Mouse (Mus musculus) inflammation-experienced regulatory T-cells, adult 6 months (primary cell): Measurements from ENCODE around the gene Hyal6. TPM values are rescaled to one million over a fixed set of nuclear protein-coding genes. Genes with fewer than 3 reads are reported as not detected.

Experiments
- ATAC-seq: one replicate; pipeline ENCODE4 v1.8.0; 2017
- polyA plus RNA-seq, 3 experiments: library from polyadenylated mRNA; unstranded; fragments of 100-300 nt; shearing (Covaris generic); gene quantifications; one replicate each; pipeline ENCODE4 v1.2.1; 2017

The Hyal6 gene
- polyA plus RNA-seq: not detected

DNA sequence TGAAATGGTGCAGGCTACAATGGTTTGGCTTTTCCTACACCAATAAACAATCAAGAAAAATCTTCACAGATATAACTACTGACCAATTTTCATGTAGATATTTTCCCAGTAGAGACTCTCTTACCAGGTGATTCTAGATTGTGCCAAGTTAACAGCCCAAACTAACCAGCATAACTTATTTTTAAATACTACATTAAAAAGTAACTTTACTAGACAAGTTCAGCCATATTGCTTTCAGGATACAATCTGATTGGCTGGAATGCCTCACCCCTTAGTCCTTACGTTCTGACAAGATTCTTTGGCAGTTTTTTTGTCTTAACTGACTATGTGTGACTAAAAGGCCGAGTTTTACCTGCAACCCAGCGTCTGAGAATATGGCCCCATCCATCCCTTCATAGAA lies at the start of gene Hyal6:
Gene Hyal6 (plus strand): TSS at position 301 of the 400 bp plus-strand sequence.
- no peak for ATAC-seq

DNA sequence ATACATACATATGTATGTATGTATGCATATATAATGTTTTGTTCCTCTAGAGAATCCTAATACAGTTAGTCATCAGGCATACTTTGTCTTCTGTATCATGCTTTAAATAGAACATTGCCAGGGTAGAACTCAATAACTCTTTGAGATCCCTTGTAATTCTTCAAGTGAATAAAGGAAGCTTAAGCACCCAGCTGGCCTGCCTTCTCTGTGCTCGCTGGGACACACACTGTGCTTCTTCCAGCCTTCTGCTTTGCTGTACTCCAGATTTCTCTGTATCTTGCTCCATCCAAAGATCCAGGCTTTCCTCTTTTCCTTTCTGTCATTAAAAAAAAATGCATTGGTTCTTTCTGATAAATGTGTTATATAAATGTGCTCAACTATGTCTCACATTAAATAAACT lies 45.2 kb upstream of the Hyal6 start:
- no peak for ATAC-seq

DNA sequence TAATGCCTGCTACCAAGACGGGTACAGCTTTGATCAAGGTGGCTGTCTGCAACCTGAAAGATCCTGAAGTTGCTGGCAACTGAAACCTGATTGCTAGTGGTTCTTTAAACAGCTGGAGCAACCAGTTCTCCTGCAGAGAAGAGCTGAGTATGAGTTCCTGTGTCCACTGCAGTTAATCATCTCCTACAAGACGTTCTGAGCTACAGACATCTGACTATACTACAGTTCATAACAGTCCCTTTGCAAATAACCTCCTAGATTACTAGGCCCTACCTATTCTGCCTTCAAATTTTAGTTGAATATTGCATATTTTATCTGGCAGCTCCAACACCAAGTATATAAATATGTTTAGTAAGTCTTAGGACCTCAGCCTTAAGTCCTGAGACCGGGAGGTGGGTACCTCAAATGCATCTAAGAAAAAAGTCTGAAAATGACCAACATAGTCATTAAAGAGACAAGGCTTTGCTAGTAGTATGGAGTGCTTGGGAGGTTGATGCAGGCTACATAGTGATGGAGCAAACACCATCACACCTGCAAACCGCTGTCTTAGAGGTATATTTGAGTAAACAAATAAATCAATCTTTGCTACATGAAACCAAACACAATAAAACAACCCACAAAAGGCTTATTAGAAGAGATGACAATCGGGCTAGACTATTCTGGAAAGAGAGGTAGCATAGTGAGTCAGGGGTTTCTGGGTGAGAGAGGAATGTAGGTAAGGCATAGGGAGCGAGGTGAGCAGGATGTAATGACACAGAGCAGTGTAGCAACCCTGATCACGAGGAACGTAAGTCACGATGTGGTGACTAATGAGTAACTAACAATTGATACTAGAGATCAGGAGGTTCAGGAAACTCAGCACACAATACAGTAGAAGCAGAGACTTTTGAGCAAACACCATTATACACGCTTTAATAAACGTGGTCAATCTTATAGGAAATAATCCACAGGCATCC lies 38.3 kb upstream of the Hyal6 start:
- no peak for ATAC-seq

DNA sequence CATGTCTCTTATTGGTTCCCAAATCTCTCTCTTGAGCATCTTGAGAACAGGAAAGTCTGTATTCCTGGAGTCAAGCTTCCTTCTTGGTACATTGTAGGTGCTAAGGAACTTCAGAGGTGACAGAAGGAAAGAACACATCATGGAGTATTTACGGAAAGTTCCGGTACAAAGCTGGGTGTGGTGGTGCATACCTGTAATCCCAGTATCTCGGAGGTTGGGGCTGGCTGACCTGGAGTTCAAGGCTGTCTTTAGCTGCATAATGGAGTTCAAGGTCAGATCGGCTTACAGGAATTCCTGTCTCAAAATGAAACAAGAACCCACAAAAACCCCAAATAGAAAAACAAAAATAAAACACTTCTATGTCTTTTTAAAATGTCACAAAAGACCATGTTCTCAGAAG lies 36.9 kb upstream of the Hyal6 start:
- ATAC-seq: no peak

DNA sequence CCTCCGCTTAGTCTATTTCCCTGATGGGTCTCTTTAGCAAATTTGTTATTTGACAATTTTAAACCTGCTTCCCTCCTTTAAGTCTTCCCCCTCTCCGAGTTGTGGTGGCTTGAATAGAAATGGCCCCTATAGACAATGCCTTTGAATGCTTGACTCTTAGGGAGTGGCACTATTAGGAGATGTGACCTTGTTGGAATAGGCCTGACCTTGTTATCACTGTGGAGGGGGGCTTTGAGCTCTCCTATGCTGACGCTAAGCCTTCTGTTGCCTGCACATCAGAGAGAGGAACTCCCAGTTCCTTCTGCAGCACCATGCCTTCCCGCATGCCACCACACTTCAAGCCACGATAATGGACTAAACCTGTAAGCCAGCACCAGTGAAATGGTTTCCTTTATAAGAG lies 35.8 kb upstream of the Hyal6 start:
- no peak for ATAC-seq

DNA sequence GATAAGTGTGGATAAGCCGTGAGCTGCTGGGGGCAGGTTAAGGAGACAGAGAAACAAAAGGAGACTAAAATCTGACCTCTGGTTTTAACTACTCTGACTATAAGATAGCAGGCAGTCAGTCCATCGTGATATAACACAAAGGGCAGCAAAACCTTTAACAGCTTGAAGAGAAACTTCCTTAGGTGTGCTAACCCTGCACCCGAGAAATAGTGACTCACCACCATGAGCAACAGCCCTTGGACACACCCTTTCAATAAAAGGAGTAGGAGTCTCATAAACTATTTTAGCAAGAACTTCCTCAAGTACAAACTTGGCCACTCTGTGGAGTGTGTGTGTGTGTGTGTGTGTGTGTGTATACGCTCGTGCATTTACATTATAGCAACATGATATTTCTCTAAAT lies 26.0 kb upstream of the Hyal6 start:
- ATAC-seq: no peak

DNA sequence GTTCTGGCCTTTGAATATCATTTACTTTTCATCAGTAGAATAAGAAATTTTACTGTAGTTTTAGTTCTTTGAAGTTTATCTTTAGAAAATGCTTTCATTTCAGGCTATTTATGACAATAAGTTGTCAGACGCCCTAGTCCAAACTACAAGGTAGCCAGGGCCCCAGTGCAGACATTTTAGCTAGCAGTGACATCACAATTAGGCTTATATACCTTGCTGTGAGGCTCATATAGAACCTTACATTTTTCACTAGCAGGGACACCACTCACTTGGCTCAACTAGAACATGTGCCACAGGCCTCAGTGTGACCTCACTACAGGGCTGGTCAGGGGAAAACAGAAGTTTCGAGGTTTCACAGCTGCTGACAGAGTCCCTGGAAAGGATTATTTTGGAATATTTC lies 25.5 kb upstream of the Hyal6 start:
- ATAC-seq: no peak

DNA sequence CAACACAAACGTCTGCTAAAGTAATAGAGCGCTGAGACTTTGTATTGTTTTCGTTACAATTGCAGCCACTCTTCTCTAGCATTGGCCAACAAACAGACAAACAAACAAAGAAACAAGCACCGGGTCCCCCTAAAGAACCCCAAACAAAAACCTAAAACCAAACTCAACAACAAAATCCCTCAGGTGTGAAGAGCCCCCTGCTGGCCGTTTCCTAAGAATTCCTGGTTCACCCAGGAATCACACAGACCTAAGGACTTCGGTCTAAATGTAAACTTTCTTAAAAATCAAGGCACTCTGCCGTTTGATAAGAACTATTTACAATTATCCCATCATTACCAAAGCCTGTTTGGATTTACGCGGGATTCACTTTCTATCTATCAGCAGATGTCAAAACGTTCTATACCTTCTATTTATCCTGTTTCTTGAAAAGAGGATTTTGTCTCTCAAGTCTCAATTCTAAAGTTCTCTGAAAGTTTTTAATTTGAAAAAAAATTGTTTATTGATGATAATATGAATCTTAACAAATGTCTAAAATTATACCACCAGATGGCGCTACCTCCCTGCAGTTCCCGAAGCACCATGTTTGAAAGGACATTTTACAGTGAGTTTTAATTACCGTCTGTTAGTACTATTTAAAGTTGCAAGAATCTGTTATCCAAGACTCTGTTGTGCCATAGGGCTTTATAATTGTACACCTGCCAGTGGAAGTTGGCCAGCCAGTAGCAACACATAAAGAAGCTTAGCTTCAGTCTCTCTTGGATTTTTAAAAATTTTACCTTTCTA lies 11.5 kb upstream of the Hyal6 start:
- peak; percentile 28 for ATAC-seq

DNA sequence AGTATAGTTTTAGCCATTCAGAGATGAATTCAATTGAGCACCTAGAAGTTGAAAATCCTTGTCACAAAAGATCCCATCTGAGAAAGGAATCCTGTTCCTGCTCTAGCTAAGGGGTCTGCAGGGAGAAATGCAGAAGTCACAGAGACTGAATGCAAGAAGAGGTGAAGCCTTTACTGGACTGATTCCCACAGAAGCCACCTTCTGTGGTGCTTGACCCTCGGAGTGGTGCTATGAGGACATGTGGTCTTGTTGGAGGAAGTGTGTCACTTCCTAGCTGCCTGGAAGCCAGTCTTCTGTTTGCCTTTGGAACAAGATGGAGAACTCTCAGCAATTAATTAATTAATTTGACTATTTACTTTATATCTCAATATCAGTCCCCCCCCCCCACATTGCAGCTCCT lies 4.9 kb upstream of the Hyal6 start:
- no peak for ATAC-seq

DNA sequence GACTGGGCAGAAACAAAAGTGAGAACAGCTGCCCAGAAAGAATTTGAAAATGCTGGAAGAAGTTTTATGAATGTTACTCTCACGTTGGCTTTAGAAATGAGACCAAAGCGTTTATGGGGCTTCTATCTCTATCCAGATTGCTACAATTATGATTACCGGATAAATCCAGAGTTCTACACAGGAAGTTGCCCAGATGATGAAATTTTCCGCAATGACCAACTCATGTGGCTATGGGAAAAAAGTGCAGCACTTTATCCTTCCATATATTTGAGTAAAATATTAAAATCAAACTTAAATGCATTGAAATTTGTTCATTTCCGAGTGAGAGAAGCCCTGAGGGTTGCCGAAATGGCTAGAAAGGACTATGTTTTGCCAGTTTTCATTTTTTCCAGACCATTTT lies 1.5 kb downstream of the Hyal6 start:
- no peak for ATAC-seq

DNA sequence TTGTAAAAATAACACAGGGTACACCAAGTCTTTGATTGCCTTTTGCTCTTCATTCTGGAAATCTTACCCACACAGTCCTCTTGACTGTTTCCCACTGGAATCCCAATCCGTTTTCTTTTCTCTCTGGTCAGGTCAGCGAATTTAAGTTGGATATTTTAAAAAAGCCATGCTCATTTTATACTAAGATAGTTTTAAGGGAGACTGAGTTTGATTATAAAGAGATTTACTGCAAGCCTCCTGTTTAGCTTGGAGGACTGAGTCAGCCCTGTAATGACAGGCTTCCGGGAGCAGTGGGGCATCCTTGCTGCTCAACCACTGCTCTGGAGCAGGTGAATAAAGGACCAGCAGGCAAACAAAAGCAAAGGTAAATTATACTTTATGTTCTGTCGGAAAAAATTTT lies 15.0 kb downstream of the Hyal6 start, which contains the start of gene Hyal4:
Gene Hyal4 (plus strand): TSS at position 301 of the 400 bp plus-strand sequence.
- no peak for ATAC-seq

DNA sequence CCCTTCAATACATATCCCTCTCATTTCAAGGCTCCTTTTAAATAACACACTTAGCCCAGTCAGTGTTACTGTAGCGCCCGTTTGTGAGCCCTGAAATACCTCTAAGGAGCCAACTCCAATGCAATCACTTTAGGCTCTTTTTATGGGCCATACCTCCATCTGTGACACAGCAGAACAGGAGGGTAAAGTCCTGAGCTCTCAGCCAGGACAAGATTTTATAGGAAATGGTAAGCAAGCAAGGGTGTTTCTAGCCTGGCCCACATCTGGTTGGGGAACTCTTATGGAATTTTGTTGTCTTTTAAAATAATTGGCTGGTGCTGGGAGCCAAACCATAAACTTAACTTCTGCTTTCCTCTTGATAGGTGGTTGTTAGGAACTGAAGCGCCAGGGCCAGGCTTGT lies 26.2 kb downstream of the Hyal6 start:
- ATAC-seq: no peak

DNA sequence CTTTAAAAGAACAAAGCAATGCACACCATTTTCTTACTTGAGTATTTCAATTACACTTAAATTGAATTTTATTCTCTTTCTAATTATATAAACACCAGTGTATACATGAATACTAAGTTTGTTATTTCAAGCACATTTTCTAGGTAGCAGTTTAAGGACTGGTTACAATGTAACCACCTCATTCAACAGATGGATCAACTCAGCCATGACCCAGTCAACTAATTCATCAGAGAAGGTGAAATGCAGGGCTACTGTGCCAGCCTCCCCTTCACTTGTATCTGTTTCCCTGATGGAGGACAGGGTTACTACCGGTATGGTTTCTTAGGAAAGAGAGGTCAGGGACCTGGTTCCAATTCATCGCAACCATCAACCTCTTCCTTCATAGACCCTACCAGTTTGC lies 33.2 kb downstream of the Hyal6 start:
- no peak for ATAC-seq

DNA sequence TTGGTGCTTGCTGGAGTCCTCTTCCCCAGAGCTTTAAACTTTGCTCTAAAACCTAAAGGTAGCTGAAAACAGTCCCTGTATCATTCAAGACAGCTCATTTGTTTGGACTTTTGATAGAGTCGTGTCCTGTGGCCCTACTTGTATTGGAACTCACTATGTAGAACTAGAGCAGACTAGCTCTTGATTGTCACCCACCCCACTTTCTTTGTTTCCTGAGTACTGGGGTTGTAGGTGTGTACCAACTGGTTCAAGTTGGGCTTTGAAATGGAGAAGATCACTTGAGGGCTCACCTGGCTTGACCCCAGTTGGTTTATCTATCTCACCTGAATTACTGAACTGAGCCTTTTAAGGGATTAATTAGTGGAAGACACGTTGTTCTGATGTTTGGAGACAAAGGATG lies 46.1 kb downstream of the Hyal6 start:
- ATAC-seq: no peak

DNA sequence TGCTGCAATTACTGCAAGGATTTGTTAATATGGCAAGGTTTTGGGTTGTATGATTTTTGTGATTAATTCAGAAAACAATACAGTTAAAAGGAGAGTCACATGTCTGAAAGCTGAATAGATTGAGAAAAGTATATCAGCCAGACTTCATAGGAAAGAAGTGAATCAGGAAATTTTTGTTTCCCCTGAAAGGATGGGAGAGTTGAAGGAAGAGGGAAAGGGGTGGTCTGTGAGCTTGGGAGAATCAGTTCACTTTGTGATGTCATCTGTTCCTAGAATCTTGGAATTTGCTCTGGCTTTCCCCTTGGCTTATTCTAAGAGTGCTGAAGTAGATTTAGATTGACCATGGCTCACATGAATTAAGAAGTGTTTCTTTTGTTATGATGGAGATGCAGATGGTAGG lies 57.8 kb downstream of the Hyal6 start, which contains the start of gene Spam1:
Gene Spam1 (plus strand): TSS at position 301 of the 400 bp plus-strand sequence.
- no peak for ATAC-seq

Other genes with a start within 250 kb of the Hyal6 start
- gene Iqub, start 218.2 kb upstream of the Hyal6 start, polyA plus RNA-seq: not detected
- gene Ndufa5, start 205.2 kb upstream of the Hyal6 start, polyA plus RNA-seq: 100 to 1,000 TPM; 174 to 219 (median 181) TPM
- not detected for gene Asb15, start 205.1 kb upstream of the Hyal6 start, polyA plus RNA-seq
- not detected for gene Lmod2, start 135.5 kb upstream of the Hyal6 start, polyA plus RNA-seq
- gene Wasl, start 68.2 kb upstream of the Hyal6 start, polyA plus RNA-seq: 10 to 100 TPM; 10.1 to 17.0 (median 14.7) TPM
- gene Hyal4, start 15.1 kb downstream of the Hyal6 start, polyA plus RNA-seq: not detected
- gene Spam1, start 57.9 kb downstream of the Hyal6 start, polyA plus RNA-seq: under 1 TPM in 1 of 3 experiments, not detected in 2; 0.35 TPM
- not detected for gene Hyal5, start 124.8 kb downstream of the Hyal6 start, polyA plus RNA-seq
- under 1 TPM in 1 of 3 experiments, not detected in 2; 0.19 TPM for gene Tmem229a, start 223.1 kb downstream of the Hyal6 start, polyA plus RNA-seq